Mouse (Mus musculus): ENCODE data around the gene Ndn.

The Ndn gene

DNA sequence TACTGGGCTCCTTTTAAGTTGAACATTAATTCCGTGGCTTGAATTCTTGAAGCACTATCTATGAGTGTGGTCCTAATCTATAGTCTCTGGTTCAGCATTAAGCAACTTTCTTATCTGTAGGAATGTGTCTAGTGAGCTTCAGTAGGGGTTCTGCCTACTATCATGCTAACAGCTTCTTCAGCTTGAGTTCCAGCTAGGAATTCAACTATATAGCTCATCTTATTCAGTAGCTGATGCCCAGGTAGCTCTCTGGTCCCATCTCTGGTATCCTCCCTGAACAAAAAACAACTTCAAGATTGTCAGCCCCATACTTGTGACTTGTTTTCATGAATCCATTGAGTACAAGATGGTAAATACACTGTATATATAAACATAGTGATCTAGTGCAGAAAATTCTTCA lies at the start of gene Ndn:
TSS of gene Ndn (plus strand) at position 301 of the 400 bp plus-strand sequence.
- 54% methylated on average over 1 of the region's 1 CpGs for WGBS

- WGBS = 74% methylated on average over 3 of the region's 3 CpGs
Measured at GRCm38 (mm10) chr7:62302451-62302850, 43.9 kb upstream of the Ndn start.

- WGBS = 34% methylated on average over 6 of the region's 6 CpGs
Measured at GRCm38 (mm10) chr7:62306896-62307614, 39.3 kb upstream of the Ndn start.

DNA sequence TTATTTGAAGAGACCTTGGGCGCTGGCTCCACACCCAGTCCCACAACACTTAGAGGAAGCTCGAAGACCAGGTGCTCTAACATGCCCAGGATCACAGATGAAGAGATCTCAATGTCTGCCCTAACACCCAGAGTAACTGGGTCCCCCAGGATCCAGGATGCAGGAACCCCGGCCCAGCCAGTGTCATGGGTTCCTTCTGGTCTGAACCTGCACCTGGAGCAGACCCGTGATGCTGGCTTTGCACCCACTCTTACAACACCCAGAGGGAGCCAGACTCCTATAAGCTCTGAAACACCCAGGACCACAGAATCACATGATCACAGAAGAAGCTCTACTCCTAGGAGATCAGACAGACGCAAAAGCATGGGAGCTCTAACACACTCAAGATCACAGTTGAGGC lies 29.6 kb upstream of the Ndn start:
- 76% methylated on average over 5 of the region's 5 CpGs for WGBS

GRCm38 (mm10) chr7:62345411-62345810 lies 958 bp upstream of the Ndn start:
- 26% methylated on average over 1 of the region's 1 CpGs for WGBS

DNA sequence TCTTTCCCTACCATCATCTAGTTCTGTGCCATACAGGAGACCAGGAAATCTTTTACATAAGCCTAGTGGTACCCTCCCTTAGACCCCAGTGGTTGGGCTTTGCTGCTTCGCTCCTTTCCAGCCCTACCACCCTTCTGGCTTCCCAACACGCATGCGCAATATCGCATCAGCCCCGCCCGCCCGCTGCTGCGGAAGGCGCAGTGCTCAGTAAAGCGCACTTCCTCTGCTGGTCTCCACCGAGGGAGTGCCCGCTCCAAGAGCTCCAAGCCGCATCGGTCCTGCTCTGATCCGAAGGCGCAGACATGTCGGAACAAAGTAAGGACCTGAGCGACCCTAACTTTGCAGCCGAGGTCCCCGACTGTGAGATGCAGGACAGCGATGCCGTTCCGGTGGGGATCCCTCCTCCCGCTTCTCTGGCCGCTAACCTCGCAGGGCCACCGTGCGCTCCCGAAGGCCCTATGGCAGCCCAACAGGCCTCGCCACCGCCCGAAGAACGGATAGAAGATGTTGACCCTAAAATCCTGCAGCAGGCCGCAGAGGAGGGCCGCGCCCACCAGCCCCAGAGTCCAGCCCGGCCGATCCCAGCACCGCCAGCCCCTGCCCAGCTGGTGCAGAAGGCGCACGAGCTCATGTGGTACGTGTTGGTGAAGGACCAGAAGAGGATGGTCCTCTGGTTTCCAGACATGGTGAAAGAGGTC lies 1.9 kb downstream of the Ndn start:
- 22% methylated on average over 42 of the region's 42 CpGs for WGBS

GRCm38 (mm10) chr7:62348804-62349190 lies 2.4 kb downstream of the Ndn start:
- 39% methylated on average over 17 of the region's 17 CpGs for WGBS

- 40% methylated on average over 8 of the region's 8 CpGs for WGBS
Measured at GRCm38 (mm10) chr7:62351266-62351665, 4.9 kb downstream of the Ndn start.

GRCm38 (mm10) chr7:62365039-62365636 lies 18.8 kb downstream of the Ndn start:
- 71% methylated on average over 7 of the region's 7 CpGs for WGBS

DNA sequence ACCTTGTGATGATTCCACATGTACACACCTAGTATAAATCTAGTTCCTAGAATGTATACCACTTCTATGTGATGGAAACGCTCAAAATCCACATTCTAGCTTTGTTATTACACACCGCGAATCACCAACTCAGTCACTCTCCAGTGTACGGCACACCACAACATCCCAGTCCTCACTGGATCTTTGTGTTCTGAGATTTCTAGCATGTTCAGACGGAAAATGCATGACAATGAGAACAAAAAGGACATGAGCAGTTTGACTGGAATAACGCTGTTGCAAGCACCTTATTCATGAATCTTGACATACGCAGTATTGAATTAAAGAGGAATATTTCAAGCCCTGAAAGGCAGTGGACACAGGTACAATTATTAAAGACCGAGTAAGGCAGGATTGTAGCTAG lies 20.4 kb downstream of the Ndn start:
- 76% methylated on average over 8 of the region's 8 CpGs for WGBS

DNA sequence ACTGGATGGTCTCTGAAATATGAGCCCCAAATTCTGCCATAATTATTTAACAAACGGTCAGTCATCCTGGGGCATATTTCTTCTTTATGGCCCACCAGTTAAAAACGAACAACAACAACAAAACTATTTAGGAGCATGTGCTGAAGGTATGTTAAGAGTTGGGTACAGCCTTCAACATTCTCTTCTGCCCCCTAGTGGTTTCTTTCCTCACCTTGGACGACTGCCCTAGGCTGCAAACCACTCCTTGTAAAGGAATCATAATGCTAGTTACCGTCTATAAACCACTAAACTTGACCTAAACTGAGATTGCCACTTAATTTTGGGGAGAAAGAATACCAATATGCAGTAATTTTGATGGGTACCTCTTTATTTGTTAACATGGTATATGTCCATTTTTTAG lies 29.3 kb downstream of the Ndn start:
- 34% methylated on average over 4 of the region's 4 CpGs for WGBS

DNA sequence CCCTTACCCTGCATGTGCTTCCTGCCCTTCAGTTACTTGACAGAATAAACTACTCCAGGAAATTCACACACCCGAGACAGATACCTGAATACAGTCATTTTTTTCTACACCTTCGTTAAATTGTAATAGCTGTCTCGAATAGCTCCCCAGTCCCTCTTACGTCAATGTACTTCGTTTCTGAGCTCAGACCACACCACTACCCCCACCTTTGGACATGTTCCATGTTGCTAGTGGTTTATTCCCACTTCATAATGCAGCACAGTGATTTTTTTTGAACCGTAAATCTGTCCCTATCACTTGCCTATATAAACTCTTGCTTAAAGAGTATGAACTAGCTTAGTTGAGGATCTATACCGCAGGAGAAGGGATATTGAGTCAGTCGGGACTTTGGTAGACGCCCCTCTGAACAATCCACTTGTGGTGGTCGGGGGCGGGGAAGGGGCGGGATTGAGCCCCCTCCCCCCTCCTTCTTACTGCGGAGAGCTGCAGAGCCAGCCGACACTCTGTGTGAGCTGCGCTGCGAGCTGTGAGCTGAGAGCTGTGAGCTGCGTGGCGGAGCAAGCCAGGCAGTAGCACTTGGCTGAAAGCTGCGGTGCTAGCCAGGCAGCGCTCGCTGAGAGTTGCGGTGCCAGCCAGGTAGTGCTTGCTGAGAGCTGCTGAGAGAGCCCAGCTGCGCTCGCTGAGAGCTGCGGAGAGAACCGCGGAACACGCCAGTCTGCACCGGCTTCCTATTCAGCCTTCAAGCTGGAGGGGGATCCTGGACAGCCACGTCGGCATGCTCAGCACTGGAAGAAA lies 30.3 kb downstream of the Ndn start, which contains the start of gene Magel2:
TSS of gene Magel2 (plus strand) at position 501 of the 795 bp plus-strand sequence.
- WGBS = 28% methylated on average over 31 of the region's 31 CpGs

GRCm38 (mm10) chr7:62377313-62377712 lies 30.9 kb downstream of the Ndn start:
- WGBS = 43% methylated on average over 14 of the region's 14 CpGs

DNA sequence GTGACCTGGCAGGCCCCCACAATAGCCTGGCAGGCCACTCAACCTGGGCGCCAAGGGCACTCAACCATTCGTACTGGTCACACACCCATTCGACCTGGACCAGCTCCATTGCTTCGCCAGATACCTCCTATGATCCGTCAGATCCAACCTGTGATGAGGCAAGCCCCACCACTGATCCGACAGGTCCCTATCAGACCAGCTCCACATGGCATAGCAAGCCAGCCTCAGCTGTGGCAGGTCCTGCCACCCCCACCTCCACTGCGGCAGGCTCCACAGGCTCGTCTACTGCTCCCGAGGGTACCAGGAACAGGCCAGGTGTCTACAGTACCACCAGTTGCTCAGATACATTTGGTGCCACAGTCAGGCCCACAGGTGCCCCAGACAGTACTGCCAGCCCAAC lies 32.2 kb downstream of the Ndn start:
- WGBS = 89% methylated on average over 9 of the region's 9 CpGs

DNA sequence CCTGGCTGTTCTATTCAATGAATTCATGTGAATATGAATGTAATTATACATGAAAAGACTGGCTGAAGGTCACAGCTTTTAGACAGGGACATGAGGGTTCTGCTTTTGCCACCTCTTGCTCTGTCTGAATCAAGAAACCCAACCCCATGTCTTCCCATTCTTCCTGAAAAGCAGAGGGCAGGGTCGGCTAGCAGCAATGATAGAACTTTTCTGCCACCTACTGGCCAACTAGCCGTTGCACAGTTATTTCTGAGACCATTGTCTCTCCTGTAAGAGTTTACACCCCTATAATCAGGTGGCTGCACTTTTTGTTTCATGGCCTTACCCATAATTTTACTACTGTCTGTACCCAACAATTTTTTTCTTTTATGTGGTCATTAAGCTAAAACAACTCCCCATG lies 36.0 kb downstream of the Ndn start:
- 8% methylated on average over 2 of the region's 2 CpGs for WGBS

GRCm38 (mm10) chr7:62388291-62388690 lies 41.9 kb downstream of the Ndn start:
- 36% methylated on average over 4 of the region's 4 CpGs for WGBS

- 70% methylated on average over 1 of the region's 1 CpGs for WGBS
Measured at GRCm38 (mm10) chr7:62392202-62392601, 45.8 kb downstream of the Ndn start.

Data from cerebral cortex, adult 2 months (tissue).